ENCODE assay signal across 7 mouse cellular contexts in the genomic region with DNA sequence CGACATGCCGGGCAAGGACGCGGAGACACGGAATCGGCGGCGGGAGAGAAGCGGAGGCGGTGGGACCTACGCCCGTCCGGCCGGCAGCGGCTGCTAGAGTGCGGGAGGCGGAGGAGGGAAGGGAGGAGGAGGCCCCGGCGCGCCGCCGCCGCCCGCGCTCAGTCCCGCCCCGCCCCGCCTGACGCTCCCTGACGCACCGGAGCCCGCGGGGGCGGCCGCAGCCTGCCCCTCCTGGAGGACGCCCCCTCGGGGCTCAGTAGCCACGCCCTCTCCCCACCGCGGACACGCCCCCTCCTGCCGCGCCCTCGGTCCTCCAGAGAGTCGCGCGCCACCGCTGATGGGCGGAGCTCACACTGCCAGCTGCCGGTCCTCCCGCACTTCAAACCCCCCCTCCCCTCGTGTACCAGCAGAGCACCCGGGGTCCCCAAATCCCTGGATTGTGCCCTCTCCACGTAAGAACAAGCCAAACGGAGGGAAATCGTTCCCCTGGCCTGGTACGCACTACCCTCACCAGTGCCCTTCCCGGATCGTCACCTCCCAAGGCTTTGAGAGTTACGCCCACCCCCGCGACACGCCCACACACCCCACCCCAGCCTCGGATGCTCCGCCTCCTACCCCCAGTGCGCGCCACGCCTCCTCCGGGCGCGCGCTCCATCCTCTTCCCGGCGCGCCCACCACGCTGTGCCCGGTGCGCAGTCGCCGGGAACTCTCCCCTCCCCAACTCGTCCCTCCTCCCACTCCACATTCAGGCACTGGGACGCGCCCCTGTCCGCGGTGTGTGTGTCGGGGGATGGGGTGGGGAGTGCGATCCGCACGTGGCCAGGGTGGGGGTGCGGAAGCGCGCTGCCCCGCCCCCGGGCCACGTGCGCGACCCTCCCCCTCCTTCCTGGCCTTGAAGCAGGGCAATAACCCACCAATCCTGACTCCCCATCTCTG. TPM values are rescaled to one million over a fixed set of nuclear protein-coding genes. Genes with fewer than 3 reads are reported as not detected.
DNase-seq lines count a peak whose midpoint lies in the region; ATAC-seq lines count a peak whose summit lies in the region.

Gene Klf16, minus strand, starts transcription at position 127 of the 936 bp plus-strand sequence.

- no peaks in the 10 kb centered on the region for H3K9me3 ChIP-seq in intestine, embryonic 16.5 days (ENCODE audit: control insufficient read depth, low read length)
- no peaks in the 10 kb centered on the region for H3K9me3 ChIP-seq in midbrain, embryonic 11.5 days (ENCODE audit: control insufficient read depth, low read length)

- no peaks in the 10 kb centered on the region for H3K36me3 ChIP-seq in intestine, embryonic 16.5 days (ENCODE audit: control insufficient read depth, insufficient read depth, low read length)
- no peaks in the 10 kb centered on the region for H3K36me3 ChIP-seq in midbrain, embryonic 11.5 days (ENCODE audit: control insufficient read depth, insufficient read depth, low read length)

- peaks cover 34% of the 10 kb centered on the region for H3K4me1 ChIP-seq in intestine, embryonic 16.5 days (ENCODE audit: control insufficient read depth, insufficient read depth, low read length)
- H3K4me1 ChIP-seq in midbrain, embryonic 11.5 days (ENCODE audit: control insufficient read depth, insufficient read depth, low read length), result peaks cover 23% of the 10 kb centered on the region

- intact Hi-C loops in left cerebral cortex, postnatal 36 days (cut with DNase I), result loop anchor here (1.0 to 2.0 kb wide), 3 partner anchors 11 to 45 kb away; partner anchors contain the start of gene Csnk1g2

- peak within 1 kb of the TSS; percentile 80 for H3K9ac ChIP-seq in intestine, embryonic 16.5 days (ENCODE audit: low read depth, low read length)
- H3K9ac ChIP-seq in midbrain, embryonic 11.5 days (ENCODE audit: low read length), result peak within 1 kb of the TSS; percentile 74

- H3K27ac ChIP-seq in intestine, embryonic 16.5 days (ENCODE audit: low read length), result peak within 1 kb of the TSS; percentile 88
- H3K27ac ChIP-seq in midbrain, embryonic 11.5 days (ENCODE audit: low read depth, low read length), result peak within 1 kb of the TSS; percentile 70

- peak within 1 kb of the TSS; percentile 84 for H3K4me3 ChIP-seq in intestine, embryonic 16.5 days (ENCODE audit: low read length)
- peak within 1 kb of the TSS; percentile 74 for H3K4me3 ChIP-seq in midbrain, embryonic 11.5 days (ENCODE audit: low read depth, low read length)

- peak within 1 kb of the TSS; percentile 98 for H3K4me2 ChIP-seq in intestine, embryonic 16.5 days (ENCODE audit: low read depth, low read length)
- peak within 1 kb of the TSS; percentile 78 for H3K4me2 ChIP-seq in midbrain, embryonic 11.5 days

- no peaks in the 10 kb centered on the region for H3K27me3 ChIP-seq in intestine, embryonic 16.5 days (replicated peaks; ENCODE audit: control insufficient read depth, insufficient read depth, low read length)
- H3K27me3 ChIP-seq in midbrain, embryonic 11.5 days (ENCODE audit: control insufficient read depth, insufficient read depth, low read length), result no peaks in the 10 kb centered on the region

- ATAC-seq in intestine, embryonic 16.5 days, result peak; percentile 83
- peak; percentile 82 for ATAC-seq in midbrain, embryonic 11.5 days (ENCODE audit: low FRiP score)

- DNase-seq in adrenal gland, adult 2 months, result peak; percentile 100
- DNase-seq in embryo, embryonic 11.5 days (ENCODE audit: low read depth, low spot score), result peak; percentile 91
- DNase-seq in gastrocnemius, postnatal 4 days (ENCODE audit: low spot score in 2 of 2), result peak; percentile 96
- peak; percentile 96 for DNase-seq in left cerebral cortex, postnatal 36 days (ENCODE audit: low spot score in 2 of 2)
- peak; percentile 99 for DNase-seq in midbrain, embryonic 11.5 days (ENCODE audit: low spot score, missing footprints)
- DNase-seq in skeletal muscle tissue, adult 2 months (ENCODE audit: low read depth, low spot score), result peak; percentile 93

- WGBS in intestine, embryonic 16.5 days, result under 1% methylated on average over 73 of the region's 97 CpGs
- WGBS in midbrain, embryonic 11.5 days, result under 1% methylated on average over 76 of the region's 97 CpGs

RNA-seq across cellular contexts. Expression of gene Klf16, which starts in this region (rescaled TPM):
- 10 to 100 TPM in 1 of 2 experiments, 1 to 10 TPM in 1; 9.6 to 10.6 TPM for total RNA-seq in adrenal gland, adult 2 months (2021)
- 39.5 and 48.0 TPM in 2 replicates for polyA plus RNA-seq in adrenal gland, adult 2 months (2012; rRNA removed)
- 1 to 10 TPM; 7.5 to 8.5 TPM for total RNA-seq in gastrocnemius, postnatal 4 days (2021)
- polyA plus RNA-seq in intestine, embryonic 16.5 days (2015; fragmentation: Nextera tagmentation; extraction: Ambion mirVana), result 7.0 and 7.4 TPM in 2 replicates
- total RNA-seq in left cerebral cortex, postnatal 36 days (2021), result 10 to 100 TPM; 51.6 to 54.2 TPM
- polyA plus RNA-seq in midbrain, embryonic 11.5 days (2014; fragmentation: Nextera tagmentation; extraction: Ambion mirVana), result 3.1 and 3.2 TPM in 2 replicates

Comparison
In these comparisons a context has a peak if more than half of its experiments do, and no peak if none do; other contexts are left out.
1. Peak in every context shown above with its lines: DNase-seq, ATAC-seq, H3K4me3 ChIP-seq and H3K27ac ChIP-seq.
2. RNA of gene Klf16 (total RNA-seq): 51.6 to 54.2 TPM in left cerebral cortex, postnatal 36 days; 9.6 to 10.6 TPM in adrenal gland, adult 2 months and 7.5 to 8.5 TPM in gastrocnemius, postnatal 4 days; every median in the first group is over 4 times any median in the second.